Mouse (Mus musculus) cerebellum, adult (tissue): ENCODE measurements around the gene Fam19a4.
A peak's percentile ranks its signal among the peaks of the same experiment; 100 is the strongest.

Source experiments
- ATAC-seq: cut with Nextera tagmentation; 2 replicates; pipeline ENCODE4 v1.9.2; 2017; ENCODE audit warnings: mild to moderate bottlenecking, moderate library complexity, mixed read lengths; ENCODE audit not compliant: insufficient number of reproducible peaks, low FRiP score, low TSS enrichment

Fam19a4 gene

GRCm38 (mm10) chr6:97060074-97060681, at the start of gene Fam19a4:
Gene Fam19a4, minus strand, starts transcription at chr6:97060413.
- peak; percentile 57; the same call in 1 of the 2 replicates for ATAC-seq

GRCm38 (mm10) chr6:97106777-97107176, 46.6 kb upstream of the Fam19a4 start:
- peak; percentile 65 for ATAC-seq

- no peak for ATAC-seq
These were observed 45.9 kb upstream of the Fam19a4 start for GRCm38 (mm10) chr6:97106106-97106505.

- ATAC-seq = no peak
These were observed 44.1 kb upstream of the Fam19a4 start for GRCm38 (mm10) chr6:97104264-97104852.

- no peak for ATAC-seq
These were observed 41.9 kb upstream of the Fam19a4 start for GRCm38 (mm10) chr6:97101958-97102702.

- no peak for ATAC-seq
These were observed 41.2 kb upstream of the Fam19a4 start for GRCm38 (mm10) chr6:97101190-97101957.

- no peak for ATAC-seq
These were observed 22.1 kb upstream of the Fam19a4 start for GRCm38 (mm10) chr6:97082336-97082735.

GRCm38 (mm10) chr6:97080016-97080415, 19.8 kb upstream of the Fam19a4 start:
- no peak for ATAC-seq

GRCm38 (mm10) chr6:97059599-97059998, 614 bp downstream of the Fam19a4 start:
- no peak for ATAC-seq

- ATAC-seq = no peak
These were observed 7.9 kb downstream of the Fam19a4 start for GRCm38 (mm10) chr6:97052196-97052770.

GRCm38 (mm10) chr6:97048403-97048802, 11.8 kb downstream of the Fam19a4 start:
- ATAC-seq = no peak

GRCm38 (mm10) chr6:97046541-97046940, 13.7 kb downstream of the Fam19a4 start:
- ATAC-seq = no peak

GRCm38 (mm10) chr6:97027110-97027677, 33.0 kb downstream of the Fam19a4 start:
- ATAC-seq = no peak

- no peak for ATAC-seq
These were observed 40.9 kb downstream of the Fam19a4 start for GRCm38 (mm10) chr6:97019323-97019722.

- no peak for ATAC-seq
These were observed 43.5 kb downstream of the Fam19a4 start for GRCm38 (mm10) chr6:97016711-97017110.

- ATAC-seq = no peak
These were observed 44.2 kb downstream of the Fam19a4 start for GRCm38 (mm10) chr6:97016018-97016417.

- peak; percentile 56; the same call in 1 of the 2 replicates for ATAC-seq
These were observed 53.6 kb downstream of the Fam19a4 start for GRCm38 (mm10) chr6:97006513-97007094.

- no peak for ATAC-seq
These were observed 55.2 kb downstream of the Fam19a4 start for GRCm38 (mm10) chr6:97005038-97005437.

GRCm38 (mm10) chr6:96995556-96996159, 64.6 kb downstream of the Fam19a4 start:
- no peak for ATAC-seq
